Mouse (Mus musculus) v-Abl transformed pro-B cells (cell line): ENCODE measurements around the gene Map3k7.
"Not testable (repeated sequence)": the region's sequence is repeated elsewhere in the genome, so short reads cannot be mapped to it uniquely, and the experiment has no call there.

Experiments
- in situ Hi-C, 2 experiments: fragments of 400-800 bp; cut with MboI; formaldehyde crosslinking; loops; one replicate each; pipeline ENCODE4 v1.15.1; 2025; ENCODE audit not compliant: unreplicated experiment in 2 of 2

The Map3k7 gene

GRCm38 (mm10) chr4:31975260-31975950 lies 11.5 kb downstream of the Map3k7 start:
- in situ Hi-C loops: loop anchor here in 1 of 2 experiments (10.0 kb wide), 1 partner anchor 1139 kb away; no protein-coding TSS in a partner anchor

GRCm38 (mm10) chr4:31981863-31982262 lies 18.0 kb downstream of the Map3k7 start:
- in situ Hi-C loops: no loop called here

GRCm38 (mm10) chr4:31993386-31993785 lies 29.5 kb downstream of the Map3k7 start:
- in situ Hi-C loops: no loop called here

- in situ Hi-C loops: no loop called here
These were observed 30.0 kb downstream of the Map3k7 start for GRCm38 (mm10) chr4:31993865-31994264.

- in situ Hi-C loops: no loop called here
These were observed 37.6 kb downstream of the Map3k7 start for GRCm38 (mm10) chr4:32001498-32001897.

GRCm38 (mm10) chr4:32004773-32005591 lies 41.1 kb downstream of the Map3k7 start:
- in situ Hi-C loops: no loop called here

GRCm38 (mm10) chr4:32007174-32007573 lies 43.3 kb downstream of the Map3k7 start:
- in situ Hi-C loops: no loop called here

GRCm38 (mm10) chr4:32008095-32008494 lies 44.2 kb downstream of the Map3k7 start:
- in situ Hi-C loops: no loop called here

GRCm38 (mm10) chr4:32010808-32011207 lies 46.9 kb downstream of the Map3k7 start:
- in situ Hi-C loops: loop anchor here in 1 of 2 experiments (5.0 kb wide), 2 partner anchors 41 to 231 kb away; no protein-coding TSS in a partner anchor

- in situ Hi-C loops: loop anchor here in 1 of 2 experiments (5.0 kb wide), 2 partner anchors 41 to 231 kb away; no protein-coding TSS in a partner anchor
These were observed 47.5 kb downstream of the Map3k7 start for GRCm38 (mm10) chr4:32011218-32011973.

GRCm38 (mm10) chr4:32021131-32021530 lies 57.2 kb downstream of the Map3k7 start:
- in situ Hi-C loops: no loop called here

- in situ Hi-C loops: no loop called here
These were observed 58.4 kb downstream of the Map3k7 start for GRCm38 (mm10) chr4:32022321-32022720.

GRCm38 (mm10) chr4:32024170-32024569 lies 60.3 kb downstream of the Map3k7 start:
- in situ Hi-C loops: not testable (repeated sequence)

GRCm38 (mm10) chr4:32025105-32025504 lies 61.2 kb downstream of the Map3k7 start:
- in situ Hi-C loops: no loop called here

GRCm38 (mm10) chr4:32027094-32027493 lies 63.2 kb downstream of the Map3k7 start:
- in situ Hi-C loops: no loop called here

GRCm38 (mm10) chr4:32037267-32037666 lies 73.4 kb downstream of the Map3k7 start:
- in situ Hi-C loops: no loop called here

- in situ Hi-C loops: no loop called here
These were observed 78.0 kb downstream of the Map3k7 start for GRCm38 (mm10) chr4:32041741-32042452.

- in situ Hi-C loops: no loop called here
These were observed 81.3 kb downstream of the Map3k7 start for GRCm38 (mm10) chr4:32045234-32045633.

- in situ Hi-C loops: loop anchor here (5.0 to 10.0 kb wide), 7 partner anchors 38 to 1245 kb away; partner anchors contain the start of gene Pnrc1 (in 1 of the 2)
These were observed 85.9 kb downstream of the Map3k7 start for GRCm38 (mm10) chr4:32049824-32050223.

GRCm38 (mm10) chr4:32053171-32053570 lies 89.3 kb downstream of the Map3k7 start:
- in situ Hi-C loops: loop anchor here (5.0 to 10.0 kb wide), 7 partner anchors 41 to 1242 kb away; partner anchors contain the start of gene Pnrc1 (in 1 of the 2)
